Mouse (Mus musculus): ENCODE measurements around the gene Tmem175.
"Not testable (repeated sequence)": the region's sequence is repeated elsewhere in the genome, so short reads cannot be mapped to it uniquely, and the experiment has no call there.

Gene Tmem175

GRCm38 (mm10) chr5:108629634-108630483 is at the start of gene Tmem175, which contains the start of gene Gak:
Gene Tmem175 (plus strand): TSS chr5:108629770.
Gene Gak (minus strand): TSS chr5:108629755.
- DNase-seq = peak; percentile 94 to 97

GRCm38 (mm10) chr5:108581361-108581891 is 48.1 kb upstream of the Tmem175 start:
- DNase-seq = no peak

GRCm38 (mm10) chr5:108599923-108600322 is 29.6 kb upstream of the Tmem175 start:
- no peak for DNase-seq

- no peak for DNase-seq
Measured at GRCm38 (mm10) chr5:108602537-108602936, 27.0 kb upstream of the Tmem175 start.

- no peak for DNase-seq
Measured at GRCm38 (mm10) chr5:108610426-108610825, 19.1 kb upstream of the Tmem175 start.

- no peak for DNase-seq
Measured at GRCm38 (mm10) chr5:108621870-108622269, 7.7 kb upstream of the Tmem175 start.

- DNase-seq = no peak
Measured at GRCm38 (mm10) chr5:108626050-108626660, 3.4 kb upstream of the Tmem175 start.

GRCm38 (mm10) chr5:108628891-108629633 is 508 bp upstream of the Tmem175 start:
- peak in 1 of 2 experiments; percentile 26 for DNase-seq

- no peak for DNase-seq
Measured at GRCm38 (mm10) chr5:108633676-108634075, 4.1 kb downstream of the Tmem175 start.

GRCm38 (mm10) chr5:108634088-108634487 is 4.5 kb downstream of the Tmem175 start:
- DNase-seq = not testable (repeated sequence)

- no peak for DNase-seq
Measured at GRCm38 (mm10) chr5:108636172-108636571, 6.6 kb downstream of the Tmem175 start.

- DNase-seq = no peak
Measured at GRCm38 (mm10) chr5:108643674-108644073, 14.1 kb downstream of the Tmem175 start.

GRCm38 (mm10) chr5:108645651-108646342 is 16.2 kb downstream of the Tmem175 start:
- no peak for DNase-seq

GRCm38 (mm10) chr5:108646343-108646660 is 16.7 kb downstream of the Tmem175 start:
- DNase-seq = peak; percentile 33 to 55

- no peak for DNase-seq
Measured at GRCm38 (mm10) chr5:108647311-108647710, 17.7 kb downstream of the Tmem175 start.

- DNase-seq = no peak
Measured at GRCm38 (mm10) chr5:108647820-108648465, 18.4 kb downstream of the Tmem175 start.

GRCm38 (mm10) chr5:108648937-108649576 is 19.5 kb downstream of the Tmem175 start:
- no peak for DNase-seq

- DNase-seq = no peak
Measured at GRCm38 (mm10) chr5:108650341-108650740, 20.8 kb downstream of the Tmem175 start.

GRCm38 (mm10) chr5:108651136-108651720 is 21.7 kb downstream of the Tmem175 start:
- DNase-seq = no peak

GRCm38 (mm10) chr5:108651823-108652222 is 22.3 kb downstream of the Tmem175 start:
- peak; percentile 82 to 86 for DNase-seq

GRCm38 (mm10) chr5:108653341-108653740 is 23.8 kb downstream of the Tmem175 start:
- DNase-seq = no peak
